Mouse (Mus musculus): ENCODE data around the gene Spata4. TPM values are rescaled to one million over a fixed set of nuclear protein-coding genes. Genes with fewer than 3 reads are reported as not detected.

The Spata4 gene
- not detected in 2 replicates for polyA plus RNA-seq (2015; fragmentation: Nextera tagmentation; extraction: Ambion mirVana)

GRCm38 (mm10) chr8:54600671-54601251, at the start of gene Spata4:
TSS of gene Spata4 (plus strand) at chr8:54600781.
- 18% methylated on average over 21 of the region's 21 CpGs for WGBS (ENCODE audit: insufficient replicate concordance)
- 0 out of 2 replicates have a peak, but pooled peaks cover 5% of the 10 kb centered on the region for H3K4me1 ChIP-seq (ENCODE audit: insufficient read depth)
- ATAC-seq, result peak; percentile 53
- no peaks in the 10 kb centered on the region for H3K27me3 ChIP-seq (ENCODE audit: insufficient read depth, low read length)
- no peaks in the 10 kb centered on the region for H3K9me3 ChIP-seq (ENCODE audit: low read length)
- no peaks in the 10 kb centered on the region for H3K36me3 ChIP-seq (replicated peaks; ENCODE audit: insufficient read depth, low read length)
- no peak within 1 kb of the TSS for H3K27ac ChIP-seq (ENCODE audit: low read depth)
- DNase-seq, result peak; percentile 41
- H3K4me2 ChIP-seq (ENCODE audit: low read depth, low read length), result peak within 1 kb of the TSS; percentile 54
- H3K4me3 ChIP-seq (ENCODE audit: low read depth, low read length), result peak within 1 kb of the TSS; percentile 1; the same call in 1 of the 2 replicates
- H3K9ac ChIP-seq (replicated peaks), result no peak within 1 kb of the TSS
- no peak for TF ChIP-seq EP300 (IDR thresholded peaks at IDR 0.05; ENCODE audit: low read depth)
- no peak for TF ChIP-seq CTCF (IDR thresholded peaks at IDR 0.05; ENCODE audit: low read depth)

DNA sequence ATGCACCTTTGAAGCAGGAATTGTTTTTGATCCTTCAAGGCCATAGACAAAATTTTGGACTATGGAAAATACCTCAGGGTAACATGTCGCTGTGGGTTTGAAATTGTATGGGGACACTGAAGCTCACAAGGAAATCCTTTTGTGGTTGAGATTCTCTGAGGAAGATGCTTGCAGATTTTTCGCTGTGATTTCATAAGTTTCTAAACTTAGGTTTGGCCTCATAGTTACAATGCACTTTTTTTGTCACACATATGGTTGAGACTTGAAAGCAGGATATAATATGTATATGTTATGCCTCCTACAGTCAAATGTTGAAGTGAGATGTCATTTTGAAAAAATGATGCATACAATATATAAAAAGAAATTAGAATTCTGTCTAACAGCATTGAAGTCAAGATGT, 45.7 kb upstream of the Spata4 start:
- WGBS (ENCODE audit: insufficient replicate concordance), result 61% methylated on average over 2 of the region's 2 CpGs
- DNase-seq, result no peak
- no peak for ATAC-seq

GRCm38 (mm10) chr8:54562137-54562536, 38.4 kb upstream of the Spata4 start:
- H3K9ac ChIP-seq (replicated peaks), result no peak overlapping the region
- WGBS (ENCODE audit: insufficient replicate concordance), result 36% methylated on average over 4 of the region's 4 CpGs
- H3K4me3 ChIP-seq (ENCODE audit: low read depth, low read length), result no peak overlapping the region
- TF ChIP-seq CTCF (IDR thresholded peaks at IDR 0.05; ENCODE audit: low read depth) (no peak), EP300 (IDR thresholded peaks at IDR 0.05; ENCODE audit: low read depth) (no peak)
- H3K4me1 ChIP-seq (ENCODE audit: insufficient read depth), result no peaks in the 10 kb centered on the region; the same call in 1 of the 2 replicates
- H3K4me2 ChIP-seq (ENCODE audit: low read depth, low read length), result no peak overlapping the region
- H3K27ac ChIP-seq (ENCODE audit: low read depth), result no peak overlapping the region
- H3K9me3 ChIP-seq (ENCODE audit: low read length), result no peaks in the 10 kb centered on the region
- H3K27me3 ChIP-seq (ENCODE audit: insufficient read depth, low read length), result no peaks in the 10 kb centered on the region
- DNase-seq (no peak), ATAC-seq (0 out of 2 replicates have a peak, but pooled peaks have one; percentile 19)
- no peaks in the 10 kb centered on the region for H3K36me3 ChIP-seq (replicated peaks; ENCODE audit: insufficient read depth, low read length)

More for the DNA sequence above, 45.7 kb upstream of the Spata4 start:
- Histone ChIP-seq H3K9ac (replicated peaks) (no peak overlapping the region), H3K9me3 (ENCODE audit: low read length) (no peaks in the 10 kb centered on the region), H3K27me3 (ENCODE audit: insufficient read depth, low read length) (no peaks in the 10 kb centered on the region), H3K4me2 (ENCODE audit: low read depth, low read length) (no peak overlapping the region), H3K36me3 (replicated peaks; ENCODE audit: insufficient read depth, low read length) (no peaks in the 10 kb centered on the region), H3K4me3 (ENCODE audit: low read depth, low read length) (no peak overlapping the region), H3K4me1 (ENCODE audit: insufficient read depth) (no peaks in the 10 kb centered on the region), H3K27ac (ENCODE audit: low read depth) (no peak overlapping the region)
- TF ChIP-seq CTCF (IDR thresholded peaks at IDR 0.05; ENCODE audit: low read depth) (no peak), EP300 (IDR thresholded peaks at IDR 0.05; ENCODE audit: low read depth) (no peak)

DNA sequence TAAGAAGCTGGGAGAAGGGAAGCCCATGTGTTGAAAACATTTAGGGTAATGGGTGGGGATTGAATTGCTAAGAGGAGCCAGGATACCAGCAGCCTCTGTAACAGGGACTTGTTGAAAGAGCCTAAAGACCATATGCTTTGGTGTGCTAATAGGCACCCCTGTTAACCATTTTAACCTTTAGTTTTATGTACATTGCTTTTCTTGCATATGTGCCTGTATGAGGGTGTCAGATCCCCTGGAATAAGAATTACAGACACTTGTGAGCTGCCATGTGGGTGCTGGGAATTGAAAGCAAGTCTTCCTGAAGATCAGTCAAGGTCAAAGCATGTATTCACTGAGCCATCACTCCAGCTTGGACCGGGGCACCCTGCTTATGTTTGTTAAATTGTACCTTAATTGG, 35.4 kb upstream of the Spata4 start:
- TF ChIP-seq EP300 (IDR thresholded peaks at IDR 0.05; ENCODE audit: low read depth) (no peak), CTCF (IDR thresholded peaks at IDR 0.05; ENCODE audit: low read depth) (no peak)

GRCm38 (mm10) chr8:54565603-54566260, 34.8 kb upstream of the Spata4 start:
- no peak for DNase-seq
- no peaks in the 10 kb centered on the region; the same call in 1 of the 2 replicates for H3K4me1 ChIP-seq (ENCODE audit: insufficient read depth)
- no peaks in the 10 kb centered on the region for H3K9me3 ChIP-seq (ENCODE audit: low read length)
- no peak overlapping the region for H3K4me3 ChIP-seq (ENCODE audit: low read depth, low read length)
- no peak overlapping the region for H3K9ac ChIP-seq (replicated peaks)
- TF ChIP-seq EP300 (IDR thresholded peaks at IDR 0.05; ENCODE audit: low read depth), result no peak
- no peak for TF ChIP-seq CTCF (IDR thresholded peaks at IDR 0.05; ENCODE audit: low read depth)
- H3K27me3 ChIP-seq (ENCODE audit: insufficient read depth, low read length), result no peaks in the 10 kb centered on the region
- WGBS (ENCODE audit: insufficient replicate concordance), result 76% methylated on average over 7 of the region's 7 CpGs
- no peak overlapping the region for H3K4me2 ChIP-seq (ENCODE audit: low read depth, low read length)
- H3K36me3 ChIP-seq (replicated peaks; ENCODE audit: insufficient read depth, low read length), result no peaks in the 10 kb centered on the region
- no peak for ATAC-seq
- no peak overlapping the region for H3K27ac ChIP-seq (ENCODE audit: low read depth)

More for the DNA sequence above, 35.4 kb upstream of the Spata4 start:
- H3K36me3 ChIP-seq (replicated peaks; ENCODE audit: insufficient read depth, low read length), result no peaks in the 10 kb centered on the region
- WGBS (ENCODE audit: insufficient replicate concordance), result 63% methylated on average over 1 of the region's 1 CpGs
- no peak for ATAC-seq
- no peaks in the 10 kb centered on the region for H3K27me3 ChIP-seq (ENCODE audit: insufficient read depth, low read length)
- no peak overlapping the region for H3K4me2 ChIP-seq (ENCODE audit: low read depth, low read length)
- no peak overlapping the region for H3K4me3 ChIP-seq (ENCODE audit: low read depth, low read length)
- H3K4me1 ChIP-seq (ENCODE audit: insufficient read depth), result no peaks in the 10 kb centered on the region; the same call in 1 of the 2 replicates
- H3K9ac ChIP-seq (replicated peaks), result no peak overlapping the region
- DNase-seq, result no peak
- H3K27ac ChIP-seq (ENCODE audit: low read depth), result no peak overlapping the region
- no peaks in the 10 kb centered on the region for H3K9me3 ChIP-seq (ENCODE audit: low read length)

DNA sequence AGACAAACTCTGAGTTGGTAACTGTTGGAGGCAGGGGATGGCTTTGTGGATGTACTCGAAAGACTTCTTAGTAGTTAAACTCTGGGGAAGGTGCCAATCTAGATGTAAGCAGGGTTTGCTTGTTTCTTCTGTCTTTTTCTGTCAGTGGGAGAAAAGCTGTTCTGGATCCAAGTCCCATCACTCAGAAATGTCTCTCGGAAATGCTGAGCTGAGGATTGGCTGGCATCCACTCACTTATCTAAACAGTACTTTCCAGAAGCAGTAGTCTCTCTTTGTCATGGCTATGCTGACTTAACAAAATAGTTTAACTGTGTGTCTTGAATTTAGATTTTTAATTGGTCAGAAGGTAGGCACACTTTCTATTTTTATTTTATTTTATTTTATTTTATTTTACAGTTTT, 33.4 kb upstream of the Spata4 start:
- no peak overlapping the region for H3K9ac ChIP-seq (replicated peaks)
- no peak overlapping the region for H3K4me3 ChIP-seq (ENCODE audit: low read depth, low read length)
- H3K4me1 ChIP-seq (ENCODE audit: insufficient read depth), result no peaks in the 10 kb centered on the region; the same call in 1 of the 2 replicates
- WGBS (ENCODE audit: insufficient replicate concordance), result 65% methylated on average over 2 of the region's 2 CpGs
- no peak for DNase-seq
- H3K4me2 ChIP-seq (ENCODE audit: low read depth, low read length), result no peak overlapping the region
- no peaks in the 10 kb centered on the region for H3K27me3 ChIP-seq (ENCODE audit: insufficient read depth, low read length)
- no peak for ATAC-seq
- no peaks in the 10 kb centered on the region for H3K9me3 ChIP-seq (ENCODE audit: low read length)
- H3K36me3 ChIP-seq (replicated peaks; ENCODE audit: insufficient read depth, low read length), result no peaks in the 10 kb centered on the region
- no peak overlapping the region for H3K27ac ChIP-seq (ENCODE audit: low read depth)
- TF ChIP-seq CTCF (IDR thresholded peaks at IDR 0.05; ENCODE audit: low read depth) (no peak), EP300 (IDR thresholded peaks at IDR 0.05; ENCODE audit: low read depth) (no peak)
